Comparison of ENCODE assay signal across 14 mouse cellular contexts in genomic region chr1:133712288-133713008, GRCm38 (mm10). TPM values are rescaled to one million over a fixed set of nuclear protein-coding genes. Genes with fewer than 3 reads are reported as not detected.
A peak's percentile ranks its signal among the peaks of the same experiment; 100 is the strongest.
DNase-seq lines count a peak whose midpoint lies in the region; ATAC-seq and TF ChIP-seq lines count a peak whose summit lies in the region.
"Had no signal": no experiment of that assay in that cellular context is flagged by ENCODE, and none has a peak within 500 bp of the region (broad histone marks: within the 10 kb centered on the region; RNA-seq: fewer than 3 reads in every experiment).

No protein-coding gene starts in this region.

- no peaks in the 10 kb centered on the region for H3K79me2 ChIP-seq in heart, adult 2 months (replicated peaks; ENCODE audit: control insufficient read depth, insufficient read depth, low read length)

- H3K4me3 ChIP-seq in heart, adult 2 months: no peak overlapping the region
- no peak overlapping the region for H3K4me3 ChIP-seq in lung, embryonic 16.5 days (ENCODE audit: low read length)
- H3K4me3 ChIP-seq in lung, adult 2 months (replicated peaks; ENCODE audit: extremely low read depth, low read depth, low read length): no peak overlapping the region
- no peak overlapping the region for H3K4me3 ChIP-seq in embryonic fibroblast, embryonic 13.5 days (ENCODE audit: insufficient read depth, low read length)
- H3K4me3 ChIP-seq in olfactory bulb, adult 2 months (ENCODE audit: insufficient read depth, low read depth, low read length): no peak overlapping the region
- H3K4me3 ChIP-seq: neural tube, embryonic 12.5 days had no signal

- H3K9ac ChIP-seq in heart, adult 2 months (ENCODE audit: low read depth, low read length): no peak overlapping the region
- H3K9ac ChIP-seq in lung, embryonic 16.5 days (ENCODE audit: low read length): no peak overlapping the region
- H3K9ac ChIP-seq: neural tube, embryonic 12.5 days had no signal

- H3K27me3 ChIP-seq in heart, adult 2 months (ENCODE audit: control insufficient read depth, insufficient read depth, low read length): no peaks in the 10 kb centered on the region
- H3K27me3 ChIP-seq in lung, embryonic 16.5 days (ENCODE audit: control insufficient read depth, insufficient read depth, low read depth, low read length): no peaks in the 10 kb centered on the region
- H3K27me3 ChIP-seq: neural tube, embryonic 12.5 days had no signal

- H3K4me2 ChIP-seq in lung, embryonic 16.5 days (ENCODE audit: low read depth, low read length): no peak overlapping the region
- H3K4me2 ChIP-seq: neural tube, embryonic 12.5 days had no signal

- DNase-seq in heart, adult 2 months: no peak
- DNase-seq in heart, postnatal 14 days: no peak
- DNase-seq in lung, adult 2 months: no peak
- DNase-seq in layer of hippocampus, postnatal 25 days (ENCODE audit: extremely low spot score in 1 of 2, low spot score in 1 of 2): no peak
- DNase-seq: adrenal gland, adult 8-10 months; cerebellum, adult 8-10 months; heart, adult 11 months; kidney, adult 11 months had no signal

- H3K36me3 ChIP-seq in heart, adult 2 months (ENCODE audit: control insufficient read depth, insufficient read depth, low read length): no peaks in the 10 kb centered on the region
- no peaks in the 10 kb centered on the region for H3K36me3 ChIP-seq in lung, embryonic 16.5 days (ENCODE audit: control insufficient read depth, insufficient read depth, low read length)

- no peak for TF ChIP-seq POLR2A in heart, adult 2 months (IDR thresholded peaks at IDR 0.05; ENCODE audit: insufficient read depth, low read depth, low read length)
- no peak for TF ChIP-seq POLR2A in lung, adult 2 months (IDR thresholded peaks at IDR 0.05; ENCODE audit: borderline replicate concordance, extremely low read depth, low read depth, low read length)
- no peak for TF ChIP-seq POLR2A in embryonic fibroblast, embryonic 13.5 days (IDR thresholded peaks at IDR 0.05; ENCODE audit: low read depth, low read length)
- no peak for TF ChIP-seq POLR2A in olfactory bulb, adult 2 months (IDR thresholded peaks at IDR 0.05; ENCODE audit: insufficient read depth, low read depth, low read length)

- 0 out of 2 replicates have a peak, but pooled peaks have one; percentile 32 for ATAC-seq in lung, embryonic 16.5 days (ENCODE audit: low read depth)
- ATAC-seq in granulocyte monocyte progenitor cell, adult 5-6 weeks (replicated peaks; ENCODE audit: poor library complexity, severe bottlenecking): no peak

- H3K27ac ChIP-seq in heart, adult 2 months: no peak overlapping the region
- no peak overlapping the region for H3K27ac ChIP-seq in lung, embryonic 16.5 days (ENCODE audit: low read length)
- peak overlapping the region; percentile 50 for H3K27ac ChIP-seq in embryonic fibroblast, embryonic 13.5 days (ENCODE audit: insufficient read depth, low read length)
- peak overlapping the region; percentile 64; the same call in 1 of the 2 replicates for H3K27ac ChIP-seq in olfactory bulb, adult 2 months (ENCODE audit: insufficient read depth, low read depth, low read length)
- H3K27ac ChIP-seq: macrophage; neural tube, embryonic 12.5 days had no signal

- intact Hi-C loops in heart, adult 2 months (cut with DNase I): no loop called here
- intact Hi-C loops in heart, postnatal 14 days (cut with DNase I): loop anchor here (5.0 kb wide), 1 partner anchor 70 kb away; no protein-coding TSS in a partner anchor

- H3K4me1 ChIP-seq in heart, adult 2 months (ENCODE audit: control insufficient read depth, insufficient read depth, low read length): no peaks in the 10 kb centered on the region; the same call in 1 of the 2 replicates
- H3K4me1 ChIP-seq in lung, embryonic 16.5 days (replicated peaks; ENCODE audit: control insufficient read depth, insufficient read depth, low read length): peaks cover 9% of the 10 kb centered on the region; the same call in 1 of the 2 replicates
- no peaks in the 10 kb centered on the region for H3K4me1 ChIP-seq in lung, adult 2 months (ENCODE audit: control insufficient read depth, insufficient read depth, low read length)
- 0 out of 2 replicates have a peak, but pooled peaks cover 2% of the 10 kb centered on the region for H3K4me1 ChIP-seq in embryonic fibroblast, embryonic 13.5 days (ENCODE audit: control insufficient read depth, insufficient read depth, low read length)
- H3K4me1 ChIP-seq in olfactory bulb, adult 2 months (ENCODE audit: control insufficient read depth, insufficient read depth, low read length): peaks cover 6% of the 10 kb centered on the region

- TF ChIP-seq CTCF in heart, adult 2 months (IDR thresholded peaks at IDR 0.05): peak; percentile 15; the same call in 1 of the 2 replicates
- no peak for TF ChIP-seq CTCF in lung, adult 2 months (IDR thresholded peaks at IDR 0.05; ENCODE audit: insufficient read depth, low read length)
- no peak for TF ChIP-seq CTCF in embryonic fibroblast, embryonic 13.5 days (IDR thresholded peaks at IDR 0.05; ENCODE audit: borderline replicate concordance, insufficient read depth, low read length)
- no peak for TF ChIP-seq CTCF in olfactory bulb, adult 2 months (IDR thresholded peaks at IDR 0.05; ENCODE audit: insufficient read depth, low read depth, low read length)

- H3K9me3 ChIP-seq in lung, embryonic 16.5 days (ENCODE audit: control insufficient read depth, low read length): no peaks in the 10 kb centered on the region
- H3K9me3 ChIP-seq: neural tube, embryonic 12.5 days had no signal

- no peak for TF ChIP-seq EP300 in heart, adult 2 months (IDR thresholded peaks at IDR 0.05; ENCODE audit: insufficient read depth, low read depth, low read length)

- WGBS in heart, adult 2 months: 82% methylated on average over 12 of the region's 12 CpGs
- WGBS in lung, embryonic 16.5 days: 63% methylated on average over 12 of the region's 12 CpGs
- 77% methylated on average over 12 of the region's 12 CpGs for WGBS in lung, adult 2 months
- 41% methylated on average over 12 of the region's 12 CpGs for WGBS in olfactory bulb, adult 2 months

RNA-seq across cellular contexts. Expression of gene Lax1, which starts 22.5 kb away (rescaled TPM):
- under 1 TPM; 0.36 to 0.73 TPM for total RNA-seq in heart, adult 2 months (2021)
- polyA plus RNA-seq in heart, adult 2 months (2012; rRNA removed): 0.45 and 0.47 TPM in 2 replicates
- total RNA-seq in heart, postnatal 14 days (2021): under 1 TPM; 0.19 to 0.51 TPM
- polyA plus RNA-seq in lung, embryonic 16.5 days (2015; fragmentation: Nextera tagmentation; extraction: Ambion mirVana): 0.26 and 0.44 TPM in 2 replicates
- 1.6 and 2.5 TPM in 2 replicates for polyA plus RNA-seq in lung, adult 2 months (2012; rRNA removed)
- 0.61 TPM in 1 of 2 replicates, not detected in the other for polyA plus RNA-seq in embryonic fibroblast, embryonic 13.5 days (2011; ENCODE audit: insufficient read length, low read depth, missing spikeins)
- polyA plus RNA-seq in olfactory bulb, adult 2 months (2012; ENCODE audit: insufficient read depth, insufficient read length, low replicate concordance, missing spikeins): not detected in 2 replicates
- total RNA-seq in layer of hippocampus, postnatal 25 days (2021): under 1 TPM in 1 of 2 experiments, not detected in 1; 0.16 TPM
- total RNA-seq in granulocyte monocyte progenitor cell, adult 5-6 weeks (2014; fragmentation: Nextera tagmentation): not detected in 2 replicates
- 0.82 and 1.0 TPM in 2 replicates for total RNA-seq in granulocyte monocyte progenitor cell, adult 5-6 weeks (2017)
- polyA plus RNA-seq: macrophage; neural tube, embryonic 12.5 days had no signal

RNA-seq across cellular contexts. Expression of gene Gm38394, which starts 51.3 kb away (rescaled TPM):
- total RNA-seq in heart, adult 2 months (2021): 10 to 100 TPM; 14.5 to 15.0 TPM
- polyA plus RNA-seq in heart, adult 2 months (2012; rRNA removed): 2.5 and 6.2 TPM in 2 replicates
- total RNA-seq in heart, postnatal 14 days (2021): 10 to 100 TPM; 28.3 to 29.5 TPM
- 5.4 TPM in 2 replicates for polyA plus RNA-seq in lung, embryonic 16.5 days (2015; fragmentation: Nextera tagmentation; extraction: Ambion mirVana)
- polyA plus RNA-seq in lung, adult 2 months (2012; rRNA removed): 3.4 and 5.3 TPM in 2 replicates
- 44.7 and 45.7 TPM in 2 replicates for polyA plus RNA-seq in embryonic fibroblast, embryonic 13.5 days (2011; ENCODE audit: insufficient read length, low read depth, missing spikeins)
- 61.0 TPM in 1 of 2 replicates, not detected in the other for polyA plus RNA-seq in olfactory bulb, adult 2 months (2012; ENCODE audit: insufficient read depth, insufficient read length, low replicate concordance, missing spikeins)
- 10 to 100 TPM; 22.7 to 30.4 TPM for total RNA-seq in layer of hippocampus, postnatal 25 days (2021)
- 9.5 and 14.2 TPM in 2 replicates for total RNA-seq in granulocyte monocyte progenitor cell, adult 5-6 weeks (2014; fragmentation: Nextera tagmentation)
- 6.6 and 9.2 TPM in 2 replicates for total RNA-seq in granulocyte monocyte progenitor cell, adult 5-6 weeks (2017)

RNA-seq across cellular contexts. Expression of gene Zbed6, which starts 51.8 kb away (rescaled TPM):
- 1 to 10 TPM; 3.2 to 3.3 TPM for total RNA-seq in heart, adult 2 months (2021)
- 2.3 and 5.5 TPM in 2 replicates for polyA plus RNA-seq in heart, adult 2 months (2012; rRNA removed)
- total RNA-seq in heart, postnatal 14 days (2021): 1 to 10 TPM; 3.4 to 5.8 TPM
- polyA plus RNA-seq in lung, embryonic 16.5 days (2015; fragmentation: Nextera tagmentation; extraction: Ambion mirVana): not detected in 2 replicates
- 2.0 and 4.6 TPM in 2 replicates for polyA plus RNA-seq in lung, adult 2 months (2012; rRNA removed)
- polyA plus RNA-seq in embryonic fibroblast, embryonic 13.5 days (2011; ENCODE audit: insufficient read length, low read depth, missing spikeins): 44.0 and 51.3 TPM in 2 replicates
- polyA plus RNA-seq in olfactory bulb, adult 2 months (2012; ENCODE audit: insufficient read depth, insufficient read length, low replicate concordance, missing spikeins): not detected in 2 replicates
- 1 to 10 TPM; 6.0 to 6.6 TPM for total RNA-seq in layer of hippocampus, postnatal 25 days (2021)
- total RNA-seq in granulocyte monocyte progenitor cell, adult 5-6 weeks (2014; fragmentation: Nextera tagmentation): 15.9 and 23.1 TPM in 2 replicates
- total RNA-seq in granulocyte monocyte progenitor cell, adult 5-6 weeks (2017): 14.5 and 16.3 TPM in 2 replicates
- polyA plus RNA-seq: neural tube, embryonic 12.5 days had no signal

Comparison
In these comparisons a context has a peak if more than half of its experiments do, and no peak if none do; other contexts are left out.
1. H3K27ac ChIP-seq: peak in embryonic fibroblast, embryonic 13.5 days (single experiment) and olfactory bulb, adult 2 months (single experiment); none in heart, adult 2 months (single experiment) and lung, embryonic 16.5 days (single experiment).